Mouse (Mus musculus): ENCODE measurements around the gene Lrrc8c.

Gene Lrrc8c

GRCm38 (mm10) chr5:105519096-105519975, at the start of gene Lrrc8c:
Gene Lrrc8c, plus strand, starts transcription at chr5:105519388.
- peak; percentile 47 for DNase-seq (ENCODE audit: low spot score)

- DNase-seq (ENCODE audit: low spot score) = no peak
Measured at GRCm38 (mm10) chr5:105472983-105473705, 46.0 kb upstream of the Lrrc8c start.

GRCm38 (mm10) chr5:105477527-105477926, 41.7 kb upstream of the Lrrc8c start:
- DNase-seq (ENCODE audit: low spot score) = no peak

GRCm38 (mm10) chr5:105479673-105480072, 39.5 kb upstream of the Lrrc8c start:
- no peak for DNase-seq (ENCODE audit: low spot score)

GRCm38 (mm10) chr5:105480561-105480960, 38.6 kb upstream of the Lrrc8c start:
- DNase-seq (ENCODE audit: low spot score) = no peak

GRCm38 (mm10) chr5:105483632-105484031, 35.6 kb upstream of the Lrrc8c start:
- no peak for DNase-seq (ENCODE audit: low spot score)

GRCm38 (mm10) chr5:105484247-105484646, 34.9 kb upstream of the Lrrc8c start:
- DNase-seq (ENCODE audit: low spot score) = no peak

GRCm38 (mm10) chr5:105484891-105485290, 34.3 kb upstream of the Lrrc8c start:
- DNase-seq (ENCODE audit: low spot score) = no peak

GRCm38 (mm10) chr5:105490211-105490610, 29.0 kb upstream of the Lrrc8c start:
- DNase-seq (ENCODE audit: low spot score) = no peak

GRCm38 (mm10) chr5:105491389-105491788, 27.8 kb upstream of the Lrrc8c start:
- no peak for DNase-seq (ENCODE audit: low spot score)

GRCm38 (mm10) chr5:105492367-105493246, 26.6 kb upstream of the Lrrc8c start:
- no peak for DNase-seq (ENCODE audit: low spot score)

GRCm38 (mm10) chr5:105493377-105493776, 25.8 kb upstream of the Lrrc8c start:
- DNase-seq (ENCODE audit: low spot score) = no peak

GRCm38 (mm10) chr5:105494246-105494917, 24.8 kb upstream of the Lrrc8c start:
- no peak for DNase-seq (ENCODE audit: low spot score)

GRCm38 (mm10) chr5:105494918-105495901, 24.0 kb upstream of the Lrrc8c start:
- DNase-seq (ENCODE audit: low spot score) = no peak

GRCm38 (mm10) chr5:105496133-105496532, 23.1 kb upstream of the Lrrc8c start:
- no peak for DNase-seq (ENCODE audit: low spot score)

- DNase-seq (ENCODE audit: low spot score) = no peak
Measured at GRCm38 (mm10) chr5:105496586-105496985, 22.6 kb upstream of the Lrrc8c start.

GRCm38 (mm10) chr5:105498429-105499000, 20.7 kb upstream of the Lrrc8c start:
- no peak for DNase-seq (ENCODE audit: low spot score)

GRCm38 (mm10) chr5:105499396-105499795, 19.8 kb upstream of the Lrrc8c start:
- DNase-seq (ENCODE audit: low spot score) = no peak

GRCm38 (mm10) chr5:105500132-105501121, 18.8 kb upstream of the Lrrc8c start:
- DNase-seq (ENCODE audit: low spot score) = no peak

All from urinary bladder, postnatal 10 days (tissue).